Mouse (Mus musculus) liver, postnatal 0 days (tissue): ENCODE measurements around the gene Gm21119.
"Not testable (repeated sequence)": the region's sequence is repeated elsewhere in the genome, so short reads cannot be mapped to it uniquely, and the experiment has no call there.

ENCODE experiments used
- CTCF ChIP-seq: sonication (generic); IDR thresholded peaks from 2 replicates; pipeline ENCODE4 v1.5.1; 2016; ENCODE audit warnings: antibody characterized with exemption, low read depth
- EP300 ChIP-seq: IDR thresholded peaks from 2 replicates; pipeline ENCODE4 v1.6.1; 2016; ENCODE audit warnings: antibody characterized with exemption, low read depth, mild to moderate bottlenecking

DNA sequence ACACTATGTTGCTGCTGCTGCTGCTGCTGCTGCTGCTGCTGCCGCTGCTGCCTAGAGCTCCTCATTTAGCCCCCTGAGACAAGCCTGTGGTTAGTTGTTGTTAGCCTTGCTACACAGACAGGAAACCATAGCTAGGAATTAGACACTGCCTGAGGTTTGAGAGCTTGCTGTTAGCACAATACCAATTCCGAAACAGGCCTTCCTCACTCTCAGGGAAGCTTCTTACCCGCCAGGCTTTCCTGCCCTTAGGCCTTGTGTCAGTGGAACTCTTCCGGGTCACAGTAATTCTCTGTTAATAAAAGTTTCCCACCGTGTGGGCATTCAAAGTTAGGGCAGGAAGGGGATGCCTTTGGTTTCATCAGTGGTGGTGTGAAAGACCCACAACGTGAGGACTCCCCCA lies 31.9 kb upstream of the Gm21119 start:
- not testable (repeated sequence) for TF ChIP-seq CTCF, EP300
